Mouse (Mus musculus) embryonic stem cell, embryonic (primary cell): ENCODE data around the gene Ckmt1.

Experiments used
- CTCF ChIA-PET, 4 experiments: fragments of 300-600 bp in 2 of 4; fragments of 350-600 bp in 2 of 4; sonication (Branson Sonifier 250); formaldehyde crosslinking; loops; one replicate each; lab custom pipeline; 2022; ENCODE audit warnings: inconsistent platforms in 2 of 4; lab: Charles Lee
- POLR2A ChIA-PET, 4 experiments: fragments of 300-600 bp in 2 of 4; fragments of 350-600 bp in 2 of 4; sonication (Branson Sonifier 250); formaldehyde crosslinking; loops; one replicate each; lab custom pipeline; 2022; ENCODE audit warnings: antibody characterized with exemption in 4 of 4, inconsistent platforms in 1 of 4; lab: Charles Lee

Gene Ckmt1

GRCm38 (mm10) chr2:121372266-121372665, 14.8 kb downstream of the Ckmt1 start:
- ChIA-PET POLR2A (interaction anchor here in 3 of 4 experiments (0.6 to 1.4 kb wide), 7 partner anchors 12 to 202 kb away, joined by 3 to 4 read pairs (median 3); partner anchors contain the start of genes Tubgcp4 (in 1 of the 3) and Zscan29 (in 1 of the 3)), CTCF (interaction anchor here in 2 of 4 experiments (0.6 to 1.2 kb wide), 4 partner anchors 24 to 613 kb away, joined by 3 to 4 read pairs (median 3); no protein-coding TSS in a partner anchor)

- CTCF ChIA-PET = interaction anchor here in 3 of 4 experiments (0.5 to 1.1 kb wide), 4 partner anchors 13 to 36 kb away, joined by 3 to 4 read pairs (median 3); no protein-coding TSS in a partner anchor
- POLR2A ChIA-PET = interaction anchor here in 2 of 4 experiments (0.6 to 1.6 kb wide), 2 partner anchors 8 to 234 kb away, joined by 3 to 4 read pairs; partner anchors contain the start of gene Lcmt2 (in 1 of the 2)
These were observed 17.3 kb downstream of the Ckmt1 start for GRCm38 (mm10) chr2:121374766-121375165.

GRCm38 (mm10) chr2:121386961-121387575, 29.6 kb downstream of the Ckmt1 start, which contains the start of gene Strc:
TSS of gene Strc (minus strand) at chr2:121387168.
- ChIA-PET POLR2A (interaction anchor here in 1 of 4 experiments (1.4 to 1.9 kb wide), 2 partner anchors 26 to 30 kb away, joined by 5 read pairs; partner anchors contain the start of genes Catsper2 and Pdia3), CTCF (interaction anchor here in 1 of 4 experiments (2.7 kb wide), 1 partner anchor 10 kb away, joined by 9 read pairs; no protein-coding TSS in a partner anchor)

- POLR2A ChIA-PET = interaction anchor here (0.5 to 2.1 kb wide), 21 partner anchors 9 to 1245 kb away, joined by 3 to 8 read pairs (median 4); partner anchors contain the start of genes Catsper2 (in 4 of the 4), Pdia3 (in 4 of the 4), Adal (in 1 of the 4) and Lcmt2 (in 1 of the 4)
These were observed 39.1 kb downstream of the Ckmt1 start for GRCm38 (mm10) chr2:121396624-121397023.

GRCm38 (mm10) chr2:121403296-121403695, 45.8 kb downstream of the Ckmt1 start:
- ChIA-PET POLR2A (interaction anchor here in 1 of 4 experiments (0.6 to 2.2 kb wide), 2 partner anchors 10 to 222 kb away, joined by 3 to 7 read pairs; partner anchors contain the start of genes Catsper2 and Pdia3), CTCF (no interaction called here)

More at GRCm38 (mm10) chr2:121396624-121397023, 39.1 kb downstream of the Ckmt1 start:
- CTCF ChIA-PET = interaction anchor here (0.6 to 1.9 kb wide), 68 partner anchors 9 to 499 kb away, joined by 3 to 14 read pairs (median 4); partner anchors contain the start of genes Tubgcp4 (in 2 of the 4), Zscan29 (in 2 of the 4), Adal (in 1 of the 4) and Catsper2 (in 1 of the 4)

- POLR2A ChIA-PET = interaction anchor here in 1 of 4 experiments (0.8 to 1.1 kb wide), 4 partner anchors 8 to 20 kb away, joined by 3 to 4 read pairs (median 4); no protein-coding TSS in a partner anchor
- CTCF ChIA-PET = interaction anchor here (0.6 to 2.0 kb wide), 6 partner anchors 12 to 691 kb away, joined by 3 to 8 read pairs (median 4); no protein-coding TSS in a partner anchor
These were observed 50.6 kb downstream of the Ckmt1 start for GRCm38 (mm10) chr2:121408160-121408559.

GRCm38 (mm10) chr2:121412843-121413386, 55.4 kb downstream of the Ckmt1 start:
- ChIA-PET CTCF (interaction anchor here (0.6 to 2.0 kb wide), 12 partner anchors 16 to 934 kb away, joined by 3 to 7 read pairs (median 5); partner anchors contain the start of genes Serf2 (in 2 of the 4) and Ckmt1 (in 1 of the 4)), POLR2A (interaction anchor here (0.5 to 6.8 kb wide), 98 partner anchors 8 to 1259 kb away, joined by 3 to 90 read pairs (median 5); partner anchors contain the start of genes Adal (in 3 of the 4), Lcmt2 (in 3 of the 4), Map1a (in 3 of the 4) and Serf2 (in 3 of the 4))
